Mouse (Mus musculus): ENCODE measurements around the gene Atp5g3. TPM values are rescaled to one million over a fixed set of nuclear protein-coding genes. Genes with fewer than 3 reads are reported as not detected.

The Atp5g3 gene
- polyA plus RNA-seq, 1 experiment from 2014 or later = 886 TPM

DNA sequence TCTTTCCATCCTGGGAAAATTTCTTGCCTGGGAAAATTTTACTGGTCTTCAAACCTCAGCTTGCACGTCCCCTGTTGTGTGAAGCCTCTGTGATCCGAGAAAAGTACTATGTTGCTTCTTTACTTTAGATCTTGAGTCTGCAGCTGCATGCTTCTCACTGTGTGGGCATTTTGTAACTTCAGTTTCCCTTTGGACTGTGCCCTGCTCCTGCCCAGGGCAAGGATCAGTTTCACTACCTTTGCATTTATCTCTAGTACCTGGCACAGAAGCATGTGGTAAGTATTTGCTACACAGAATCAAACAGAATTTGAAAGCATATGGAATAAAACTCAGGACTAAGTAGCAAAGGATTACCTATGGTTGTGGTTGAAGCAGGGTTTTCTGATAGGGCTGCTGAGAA lies 27.8 kb upstream of the Atp5g3 start:
- Histone ChIP-seq H3K4me3 (ENCODE audit: low read depth, low read length) (no peak overlapping the region), H3K36me3 (ENCODE audit: control insufficient read depth, insufficient read depth, low read length) (no peaks in the 10 kb centered on the region), H3K27ac (ENCODE audit: low read depth, low read length) (no peak overlapping the region), H3K9ac (ENCODE audit: low read length) (no peak overlapping the region), H3K27me3 (ENCODE audit: control insufficient read depth, insufficient read depth, low read length) (no peaks in the 10 kb centered on the region), H3K4me1 (ENCODE audit: control insufficient read depth, insufficient read depth, low read length) (no peaks in the 10 kb centered on the region), H3K9me3 (ENCODE audit: control insufficient read depth, low read length) (no peaks in the 10 kb centered on the region), H3K4me2 (no peak overlapping the region)
- no peak for ATAC-seq (ENCODE audit: low FRiP score)
- DNase-seq (ENCODE audit: low spot score, missing footprints) = peak; percentile 19
- 79% methylated on average over 2 of the region's 2 CpGs for WGBS

- H3K27me3 ChIP-seq (ENCODE audit: control insufficient read depth, insufficient read depth, low read length) = no peaks in the 10 kb centered on the region
- ATAC-seq (ENCODE audit: low FRiP score) (no peak), DNase-seq (ENCODE audit: low spot score, missing footprints) (peak; percentile 51)
- no peaks in the 10 kb centered on the region for H3K4me1 ChIP-seq (ENCODE audit: control insufficient read depth, insufficient read depth, low read length)
- WGBS = 89% methylated on average over 8 of the region's 8 CpGs
- no peaks in the 10 kb centered on the region for H3K36me3 ChIP-seq (ENCODE audit: control insufficient read depth, insufficient read depth, low read length)
- no peaks in the 10 kb centered on the region for H3K9me3 ChIP-seq (ENCODE audit: control insufficient read depth, low read length)
- no peak overlapping the region for H3K9ac ChIP-seq (ENCODE audit: low read length)
- H3K4me2 ChIP-seq = no peak overlapping the region
- H3K27ac ChIP-seq (ENCODE audit: low read depth, low read length) = no peak overlapping the region
- no peak overlapping the region for H3K4me3 ChIP-seq (ENCODE audit: low read depth, low read length)
Measured at GRCm38 (mm10) chr2:73932676-73933313, 21.7 kb upstream of the Atp5g3 start.

DNA sequence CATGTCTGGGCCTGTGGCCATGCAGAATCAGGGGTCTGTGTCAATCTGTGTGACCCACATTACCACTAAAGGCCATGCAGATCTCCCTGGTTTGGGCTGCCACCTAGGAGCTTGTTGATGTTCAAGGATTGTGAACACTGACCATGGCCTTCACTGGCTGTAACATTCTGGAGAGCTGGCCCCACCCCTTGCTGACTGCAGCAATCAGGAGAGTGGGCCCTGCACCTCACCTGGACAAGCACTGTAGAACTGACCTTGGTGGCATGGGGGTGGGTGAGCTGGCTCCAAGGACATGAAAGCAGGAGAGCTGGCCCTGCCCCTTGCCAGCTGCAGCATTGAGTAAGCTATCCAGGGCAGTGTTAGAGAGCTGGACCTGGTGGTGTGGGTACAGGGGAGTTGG lies 16.6 kb upstream of the Atp5g3 start:
- ATAC-seq (ENCODE audit: low FRiP score) = no peak
- no peak overlapping the region for H3K9ac ChIP-seq (ENCODE audit: low read length)

DNA sequence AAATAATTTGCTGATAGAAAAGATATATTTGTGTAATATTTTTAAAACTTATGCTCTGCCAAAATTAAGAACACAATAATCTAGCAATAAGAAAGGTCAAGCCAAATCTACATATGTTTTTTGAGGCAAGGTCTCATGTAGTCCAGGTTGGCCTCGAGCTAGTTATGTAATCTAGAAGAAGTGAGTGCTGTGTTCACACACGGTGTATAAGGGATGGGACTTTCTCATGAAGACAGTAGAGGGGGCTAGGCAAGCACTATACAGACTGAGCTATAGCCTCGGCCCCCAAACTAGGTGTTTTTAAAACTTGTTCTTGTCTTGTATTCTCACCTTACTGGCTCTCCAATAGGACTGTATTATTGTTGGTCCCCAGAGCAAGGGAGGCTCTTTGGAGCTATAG lies 14.4 kb upstream of the Atp5g3 start:
- Histone ChIP-seq H3K27ac (ENCODE audit: low read depth, low read length) (no peak overlapping the region), H3K4me1 (ENCODE audit: control insufficient read depth, insufficient read depth, low read length) (no peaks in the 10 kb centered on the region), H3K27me3 (ENCODE audit: control insufficient read depth, insufficient read depth, low read length) (no peaks in the 10 kb centered on the region), H3K36me3 (ENCODE audit: control insufficient read depth, insufficient read depth, low read length) (no peaks in the 10 kb centered on the region), H3K4me3 (ENCODE audit: low read depth, low read length) (no peak overlapping the region), H3K4me2 (no peak overlapping the region), H3K9me3 (ENCODE audit: control insufficient read depth, low read length) (no peaks in the 10 kb centered on the region), H3K9ac (ENCODE audit: low read length) (no peak overlapping the region)
- 74% methylated on average over 3 of the region's 3 CpGs for WGBS
- ATAC-seq (ENCODE audit: low FRiP score) = no peak
- peak; percentile 62 for DNase-seq (ENCODE audit: low spot score, missing footprints)

More for the DNA sequence above, 16.6 kb upstream of the Atp5g3 start:
- no peak overlapping the region for H3K4me2 ChIP-seq
- H3K27ac ChIP-seq (ENCODE audit: low read depth, low read length) = no peak overlapping the region
- no peaks in the 10 kb centered on the region for H3K4me1 ChIP-seq (ENCODE audit: control insufficient read depth, insufficient read depth, low read length)
- DNase-seq (ENCODE audit: low spot score, missing footprints) = no peak
- H3K9me3 ChIP-seq (ENCODE audit: control insufficient read depth, low read length) = no peaks in the 10 kb centered on the region
- no peaks in the 10 kb centered on the region for H3K36me3 ChIP-seq (ENCODE audit: control insufficient read depth, insufficient read depth, low read length)
- no peak overlapping the region for H3K4me3 ChIP-seq (ENCODE audit: low read depth, low read length)
- H3K27me3 ChIP-seq (ENCODE audit: control insufficient read depth, insufficient read depth, low read length) = no peaks in the 10 kb centered on the region

DNA sequence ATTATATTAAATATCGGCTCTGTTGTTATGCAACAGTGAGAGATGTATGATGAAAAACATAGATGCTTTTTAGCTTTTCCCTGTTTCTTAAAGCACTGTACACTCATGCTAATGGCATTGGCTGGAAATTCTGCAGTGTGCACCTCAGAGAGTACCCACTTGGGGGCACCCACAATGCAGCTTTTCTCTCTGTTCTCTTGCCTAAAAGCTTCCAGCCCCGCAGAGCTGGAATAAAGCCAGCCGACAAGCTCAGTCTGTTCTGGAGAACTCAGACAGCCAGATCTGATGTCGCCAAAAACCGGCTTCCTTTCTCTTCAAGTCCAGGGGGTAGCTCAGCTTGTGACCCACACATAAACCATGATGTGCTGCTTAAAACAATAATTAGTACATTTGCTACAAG lies 14.0 kb upstream of the Atp5g3 start:
- WGBS = 29% methylated on average over 5 of the region's 5 CpGs
- ATAC-seq (ENCODE audit: low FRiP score) = peak; percentile 58; the same call in 1 of the 2 replicates

GRCm38 (mm10) chr2:73919642-73920041 lies 8.5 kb upstream of the Atp5g3 start:
- Histone ChIP-seq H3K4me2 (no peak overlapping the region), H3K27ac (ENCODE audit: low read depth, low read length) (no peak overlapping the region), H3K9me3 (ENCODE audit: control insufficient read depth, low read length) (no peaks in the 10 kb centered on the region), H3K9ac (ENCODE audit: low read length) (no peak overlapping the region), H3K4me1 (ENCODE audit: control insufficient read depth, insufficient read depth, low read length) (no peaks in the 10 kb centered on the region), H3K27me3 (ENCODE audit: control insufficient read depth, insufficient read depth, low read length) (no peaks in the 10 kb centered on the region), H3K4me3 (ENCODE audit: low read depth, low read length) (no peak overlapping the region), H3K36me3 (ENCODE audit: control insufficient read depth, insufficient read depth, low read length) (no peaks in the 10 kb centered on the region)
- ATAC-seq (ENCODE audit: low FRiP score) (no peak), DNase-seq (ENCODE audit: low spot score, missing footprints) (no peak)
- WGBS = 77% methylated on average over 7 of the region's 7 CpGs

More for the DNA sequence above, 14.0 kb upstream of the Atp5g3 start:
- peak; percentile 62 for DNase-seq (ENCODE audit: low spot score, missing footprints)
- no peak overlapping the region for H3K27ac ChIP-seq (ENCODE audit: low read depth, low read length)
- no peaks in the 10 kb centered on the region for H3K27me3 ChIP-seq (ENCODE audit: control insufficient read depth, insufficient read depth, low read length)
- no peaks in the 10 kb centered on the region for H3K4me1 ChIP-seq (ENCODE audit: control insufficient read depth, insufficient read depth, low read length)
- H3K9ac ChIP-seq (ENCODE audit: low read length) = no peak overlapping the region
- no peaks in the 10 kb centered on the region for H3K9me3 ChIP-seq (ENCODE audit: control insufficient read depth, low read length)
- no peak overlapping the region for H3K4me2 ChIP-seq
- H3K4me3 ChIP-seq (ENCODE audit: low read depth, low read length) = no peak overlapping the region
- no peaks in the 10 kb centered on the region for H3K36me3 ChIP-seq (ENCODE audit: control insufficient read depth, insufficient read depth, low read length)

DNA sequence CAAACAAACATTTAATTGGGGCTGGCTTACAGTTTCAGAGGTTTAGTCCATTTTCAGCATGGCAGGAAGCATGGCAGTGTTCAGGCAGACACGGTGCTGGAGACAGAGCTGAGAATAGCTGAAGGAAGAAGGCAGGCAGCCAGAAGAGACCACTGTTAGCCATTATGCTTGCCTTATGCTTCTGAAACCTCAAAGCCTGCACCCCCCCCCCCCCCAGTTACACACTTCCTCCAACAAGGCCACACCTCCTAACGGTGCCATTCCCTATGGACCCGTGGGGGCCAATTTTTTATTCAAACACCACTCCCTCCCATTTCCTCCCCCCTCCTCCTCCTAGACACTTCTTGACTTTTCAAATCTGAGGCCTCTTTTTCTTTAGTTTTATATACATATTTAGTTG lies 1.1 kb upstream of the Atp5g3 start:
- no peak overlapping the region for H3K27ac ChIP-seq (ENCODE audit: low read depth, low read length)
- no peak overlapping the region for H3K9ac ChIP-seq (ENCODE audit: low read length)
- H3K4me3 ChIP-seq (ENCODE audit: low read depth, low read length) = no peak overlapping the region
- H3K4me2 ChIP-seq = no peak overlapping the region
- 92% methylated on average over 3 of the region's 3 CpGs for whole genome bisulfite sequencing
- ATAC-seq (ENCODE audit: low FRiP score) (no peak), DNase-seq (ENCODE audit: low spot score, missing footprints) (no peak)
- H3K4me1 ChIP-seq (ENCODE audit: control insufficient read depth, insufficient read depth, low read length) = peaks cover 4% of the 10 kb centered on the region; the same call in 1 of the 2 replicates
- peaks cover 13% of the 10 kb centered on the region for H3K36me3 ChIP-seq (ENCODE audit: control insufficient read depth, insufficient read depth, low read length)
- no peaks in the 10 kb centered on the region for H3K27me3 ChIP-seq (ENCODE audit: control insufficient read depth, insufficient read depth, low read length)
- H3K9me3 ChIP-seq (ENCODE audit: control insufficient read depth, low read length) = no peaks in the 10 kb centered on the region

- DNase-seq (ENCODE audit: low spot score, missing footprints) (peak; percentile 95), ATAC-seq (ENCODE audit: low FRiP score) (peak; percentile 76)
- H3K36me3 ChIP-seq (ENCODE audit: control insufficient read depth, insufficient read depth, low read length) = peaks cover 17% of the 10 kb centered on the region
Measured at GRCm38 (mm10) chr2:73910571-73911174, 453 bp downstream of the Atp5g3 start.

DNA sequence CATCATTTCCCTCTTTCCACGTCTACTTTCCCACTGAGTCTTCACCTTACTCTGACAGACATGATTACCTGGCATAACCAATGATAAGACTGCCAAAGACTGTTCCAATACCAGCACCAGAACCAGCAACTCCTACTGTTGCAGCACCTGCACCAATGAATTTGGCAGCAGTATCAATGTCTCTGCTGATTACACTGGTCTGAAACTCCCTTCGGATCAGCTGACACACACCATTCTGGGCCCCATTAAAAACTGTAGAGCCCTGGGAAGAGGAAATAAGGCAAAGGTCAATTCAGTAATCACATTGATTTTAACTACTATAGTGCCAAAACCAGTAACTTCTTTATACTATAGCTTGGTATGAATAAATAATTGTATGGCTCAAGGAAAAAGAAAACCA lies 2.0 kb downstream of the Atp5g3 start:
- peaks cover 17% of the 10 kb centered on the region for H3K36me3 ChIP-seq (ENCODE audit: control insufficient read depth, insufficient read depth, low read length)
- 95% methylated on average over 2 of the region's 2 CpGs for WGBS

More at GRCm38 (mm10) chr2:73910571-73911174, 453 bp downstream of the Atp5g3 start:
- H3K27me3 ChIP-seq (ENCODE audit: control insufficient read depth, insufficient read depth, low read length) = no peaks in the 10 kb centered on the region
- no peaks in the 10 kb centered on the region for H3K9me3 ChIP-seq (ENCODE audit: control insufficient read depth, low read length)
- H3K4me1 ChIP-seq (ENCODE audit: control insufficient read depth, insufficient read depth, low read length) = peaks cover 4% of the 10 kb centered on the region; the same call in 1 of the 2 replicates
- peak overlapping the region; percentile 96 for H3K4me3 ChIP-seq (ENCODE audit: low read depth, low read length)
- H3K27ac ChIP-seq (ENCODE audit: low read depth, low read length) = peak overlapping the region; percentile 71
- WGBS = under 1% methylated on average over 46 of the region's 50 CpGs
- peak overlapping the region; percentile 54 for H3K4me2 ChIP-seq
- peak overlapping the region; percentile 97 for H3K9ac ChIP-seq (ENCODE audit: low read length)

More for the DNA sequence above, 2.0 kb downstream of the Atp5g3 start:
- DNase-seq (ENCODE audit: low spot score, missing footprints) = no peak
- Histone ChIP-seq H3K9me3 (ENCODE audit: control insufficient read depth, low read length) (no peaks in the 10 kb centered on the region), H3K4me2 (no peak overlapping the region), H3K4me3 (ENCODE audit: low read depth, low read length) (no peak overlapping the region), H3K27me3 (ENCODE audit: control insufficient read depth, insufficient read depth, low read length) (no peaks in the 10 kb centered on the region), H3K9ac (ENCODE audit: low read length) (no peak overlapping the region), H3K4me1 (ENCODE audit: control insufficient read depth, insufficient read depth, low read length) (peaks cover 4% of the 10 kb centered on the region; the same call in 1 of the 2 replicates), H3K27ac (ENCODE audit: low read depth, low read length) (no peak overlapping the region)
- ATAC-seq (ENCODE audit: low FRiP score) = no peak

Data from midbrain, embryonic 11.5 days (tissue).